Mouse (Mus musculus): ENCODE results near the gene Acr. TPM values are rescaled to one million over a fixed set of nuclear protein-coding genes. Genes with fewer than 3 reads are reported as not detected.

Acr gene
- polyA plus RNA-seq, 1 experiment from 2014 or later, result 0.08 TPM

DNA sequence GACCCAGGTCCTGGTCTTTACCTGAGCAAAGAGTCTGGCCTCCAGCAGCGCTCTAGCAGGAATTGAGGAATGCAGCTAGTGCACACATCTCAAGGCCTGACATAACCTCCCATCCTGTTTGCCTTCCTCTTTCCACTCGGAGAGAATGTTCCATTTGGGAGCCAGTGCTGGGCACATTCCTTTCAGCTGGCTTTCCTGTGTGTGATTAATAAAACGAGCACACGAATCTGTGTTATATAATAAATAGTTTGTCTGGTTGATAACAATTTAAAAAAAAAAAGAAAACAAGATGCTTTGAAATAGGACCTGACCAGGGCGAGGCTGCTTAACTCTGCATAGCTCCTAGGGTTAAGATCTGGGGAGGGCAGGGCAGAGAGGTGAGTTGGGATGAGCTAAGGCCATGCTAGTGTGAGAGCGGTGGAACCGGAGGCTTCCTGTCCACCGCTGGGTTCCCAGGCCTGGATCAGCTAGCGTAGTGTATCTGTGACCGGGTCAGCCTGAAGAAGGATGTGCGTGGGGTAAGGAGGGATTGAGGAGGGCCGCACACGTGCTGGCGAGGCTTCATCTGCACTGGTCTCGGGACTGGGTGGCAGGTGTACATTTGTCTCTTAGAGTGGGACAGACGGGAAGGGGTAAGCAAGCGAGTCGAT is 39.8 kb upstream of the Acr start:
- H3K4me1 ChIP-seq (replicated peaks), result peaks cover 10% of the 10 kb centered on the region
- H3K36me3 ChIP-seq, result no peaks in the 10 kb centered on the region
- ATAC-seq (replicated peaks; ENCODE audit: insufficient number of reproducible peaks, insufficient read depth, low FRiP score, low read depth), result no peak
- WGBS, result 77% methylated on average over 18 of the region's 18 CpGs
- H3K9ac ChIP-seq, result no peak overlapping the region
- H3K27ac ChIP-seq, result no peak overlapping the region
- H3K27me3 ChIP-seq, result peaks cover 49% of the 10 kb centered on the region
- no peak overlapping the region for H3K4me3 ChIP-seq
- H3K4me2 ChIP-seq, result no peak overlapping the region
- H3K9me3 ChIP-seq (replicated peaks), result no peaks in the 10 kb centered on the region

DNA sequence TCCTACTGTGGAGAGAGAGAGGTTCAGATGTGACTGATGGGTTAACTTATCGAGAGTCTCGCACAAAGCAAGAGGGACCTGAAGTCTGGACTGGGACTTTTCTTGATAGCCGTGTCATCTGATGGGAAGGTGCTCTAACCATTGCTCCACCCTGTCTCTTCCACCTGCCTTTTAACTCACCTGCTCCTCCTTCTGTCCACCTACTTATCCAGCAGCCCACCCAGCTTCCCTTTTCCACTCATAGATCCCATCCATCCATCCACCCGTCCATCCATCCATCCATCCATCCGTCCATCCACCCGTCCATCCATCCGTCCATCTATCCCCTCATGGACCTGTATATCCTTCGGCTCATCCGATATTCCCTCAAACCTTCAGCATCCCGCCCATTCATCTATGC is 39.2 kb upstream of the Acr start:
- no peaks in the 10 kb centered on the region for H3K9me3 ChIP-seq (replicated peaks)
- H3K4me2 ChIP-seq, result no peak overlapping the region
- peaks cover 7% of the 10 kb centered on the region; the same call in 1 of the 2 replicates for H3K4me1 ChIP-seq (replicated peaks)
- H3K27me3 ChIP-seq, result peaks cover 45% of the 10 kb centered on the region
- WGBS, result 89% methylated on average over 10 of the region's 10 CpGs
- H3K36me3 ChIP-seq, result no peaks in the 10 kb centered on the region
- no peak overlapping the region for H3K4me3 ChIP-seq
- no peak overlapping the region for H3K27ac ChIP-seq
- H3K9ac ChIP-seq, result no peak overlapping the region
- no peak for ATAC-seq (replicated peaks; ENCODE audit: insufficient number of reproducible peaks, insufficient read depth, low FRiP score, low read depth)

DNA sequence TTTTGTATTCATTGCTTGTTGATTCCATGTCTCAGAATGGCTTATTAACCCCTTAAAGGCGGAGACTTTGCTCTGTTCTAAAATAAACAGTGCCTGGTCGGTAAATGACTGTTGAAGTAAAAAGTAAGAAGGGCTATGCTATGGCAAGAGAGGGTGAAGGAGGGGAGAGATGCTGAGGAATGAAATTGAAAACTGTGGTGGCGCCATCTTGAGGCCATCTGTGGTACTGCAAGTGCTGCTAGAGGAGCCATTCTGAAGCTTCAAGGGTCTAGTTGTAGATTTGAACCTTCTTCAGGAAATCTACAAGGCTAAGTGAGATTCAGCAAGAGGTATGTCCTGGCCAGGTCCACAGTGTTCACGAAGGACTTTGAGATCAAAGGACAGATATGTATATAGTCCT is 37.8 kb upstream of the Acr start:
- Histone ChIP-seq H3K9me3 (replicated peaks) (no peaks in the 10 kb centered on the region), H3K4me3 (no peak overlapping the region), H3K27me3 (peaks cover 31% of the 10 kb centered on the region), H3K36me3 (no peaks in the 10 kb centered on the region), H3K27ac (no peak overlapping the region), H3K4me2 (no peak overlapping the region), H3K9ac (no peak overlapping the region), H3K4me1 (replicated peaks) (0 out of 2 replicates have a peak, but pooled peaks cover 2% of the 10 kb centered on the region)
- WGBS, result 11% methylated on average over 4 of the region's 4 CpGs
- no peak for ATAC-seq (replicated peaks; ENCODE audit: insufficient number of reproducible peaks, insufficient read depth, low FRiP score, low read depth)

DNA sequence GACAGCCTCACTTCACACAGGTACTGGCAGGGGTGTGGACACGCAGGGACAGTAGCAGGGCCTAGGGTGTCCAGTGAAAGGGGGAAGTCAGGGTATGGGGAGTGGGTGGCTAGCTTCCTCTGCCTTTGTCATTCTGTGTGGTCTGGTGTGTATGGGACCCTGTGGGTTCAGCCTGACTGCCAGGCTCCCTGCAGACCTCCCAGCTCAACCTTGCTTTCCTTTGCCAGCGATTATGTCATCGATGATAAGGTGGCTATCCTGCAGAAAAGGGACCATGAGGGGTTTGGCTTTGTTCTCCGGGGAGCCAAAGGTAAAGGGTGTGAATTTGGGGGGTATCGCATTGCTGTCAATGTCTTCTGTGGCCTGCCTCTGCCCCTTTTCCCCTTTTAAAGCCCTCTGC is 36.7 kb upstream of the Acr start:
- ATAC-seq (replicated peaks; ENCODE audit: insufficient number of reproducible peaks, insufficient read depth, low FRiP score, low read depth), result no peak
- no peak overlapping the region for H3K4me3 ChIP-seq
- no peaks in the 10 kb centered on the region for H3K9me3 ChIP-seq (replicated peaks)
- 0 out of 2 replicates have a peak, but pooled peaks cover 2% of the 10 kb centered on the region for H3K4me1 ChIP-seq (replicated peaks)
- no peaks in the 10 kb centered on the region for H3K36me3 ChIP-seq
- no peak overlapping the region for H3K4me2 ChIP-seq
- no peak overlapping the region for H3K27ac ChIP-seq
- H3K9ac ChIP-seq, result no peak overlapping the region
- WGBS, result 80% methylated on average over 5 of the region's 5 CpGs
- peaks cover 28% of the 10 kb centered on the region for H3K27me3 ChIP-seq

DNA sequence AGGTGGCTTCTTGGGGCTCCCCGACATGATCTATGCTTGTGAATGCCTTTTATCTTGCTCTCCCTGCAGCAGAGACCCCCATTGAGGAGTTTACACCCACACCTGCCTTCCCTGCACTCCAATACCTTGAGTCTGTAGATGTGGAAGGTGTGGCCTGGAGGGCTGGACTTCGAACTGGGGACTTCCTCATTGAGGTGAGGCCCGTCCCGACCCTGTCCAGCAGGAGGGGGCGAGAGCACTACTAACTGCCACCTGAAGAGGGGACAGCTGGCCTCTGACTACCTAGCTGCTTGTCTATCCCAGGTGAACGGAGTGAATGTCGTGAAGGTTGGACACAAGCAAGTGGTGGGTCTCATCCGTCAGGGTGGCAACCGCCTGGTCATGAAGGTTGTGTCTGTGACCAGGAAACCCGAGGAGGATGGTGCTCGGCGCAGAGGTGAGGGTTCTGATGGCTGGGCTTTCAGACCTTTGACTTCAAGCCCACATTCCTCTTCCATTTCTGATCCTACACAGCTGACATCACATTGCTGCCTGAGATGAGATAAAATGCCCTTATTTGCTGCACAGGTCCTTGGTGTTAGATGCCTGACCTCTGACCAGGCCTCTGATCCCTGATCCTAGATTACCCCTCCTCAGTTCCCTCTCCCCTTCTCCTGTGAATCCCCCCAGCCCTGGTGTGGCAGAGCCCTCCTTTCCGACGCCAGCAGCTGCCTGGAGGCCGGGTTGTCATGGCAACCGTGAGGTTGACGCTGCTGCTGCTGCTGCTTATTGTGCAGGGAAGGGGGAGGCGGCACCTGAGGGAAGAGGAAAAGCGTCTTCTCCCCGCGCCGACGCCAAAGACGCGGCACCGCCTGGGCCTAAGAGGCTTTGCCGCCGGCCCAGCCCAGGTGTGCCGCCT is 35.9 kb upstream of the Acr start:
- H3K36me3 ChIP-seq, result no peaks in the 10 kb centered on the region
- no peak overlapping the region for H3K4me3 ChIP-seq
- no peak overlapping the region for H3K27ac ChIP-seq
- no peak overlapping the region for H3K9ac ChIP-seq
- H3K4me1 ChIP-seq (replicated peaks), result 0 out of 2 replicates have a peak, but pooled peaks cover 2% of the 10 kb centered on the region
- H3K4me2 ChIP-seq, result no peak overlapping the region
- H3K27me3 ChIP-seq, result peaks cover 28% of the 10 kb centered on the region
- no peaks in the 10 kb centered on the region for H3K9me3 ChIP-seq (replicated peaks)
- 35% methylated on average over 29 of the region's 29 CpGs for WGBS
- ATAC-seq (replicated peaks; ENCODE audit: insufficient number of reproducible peaks, insufficient read depth, low FRiP score, low read depth), result no peak

DNA sequence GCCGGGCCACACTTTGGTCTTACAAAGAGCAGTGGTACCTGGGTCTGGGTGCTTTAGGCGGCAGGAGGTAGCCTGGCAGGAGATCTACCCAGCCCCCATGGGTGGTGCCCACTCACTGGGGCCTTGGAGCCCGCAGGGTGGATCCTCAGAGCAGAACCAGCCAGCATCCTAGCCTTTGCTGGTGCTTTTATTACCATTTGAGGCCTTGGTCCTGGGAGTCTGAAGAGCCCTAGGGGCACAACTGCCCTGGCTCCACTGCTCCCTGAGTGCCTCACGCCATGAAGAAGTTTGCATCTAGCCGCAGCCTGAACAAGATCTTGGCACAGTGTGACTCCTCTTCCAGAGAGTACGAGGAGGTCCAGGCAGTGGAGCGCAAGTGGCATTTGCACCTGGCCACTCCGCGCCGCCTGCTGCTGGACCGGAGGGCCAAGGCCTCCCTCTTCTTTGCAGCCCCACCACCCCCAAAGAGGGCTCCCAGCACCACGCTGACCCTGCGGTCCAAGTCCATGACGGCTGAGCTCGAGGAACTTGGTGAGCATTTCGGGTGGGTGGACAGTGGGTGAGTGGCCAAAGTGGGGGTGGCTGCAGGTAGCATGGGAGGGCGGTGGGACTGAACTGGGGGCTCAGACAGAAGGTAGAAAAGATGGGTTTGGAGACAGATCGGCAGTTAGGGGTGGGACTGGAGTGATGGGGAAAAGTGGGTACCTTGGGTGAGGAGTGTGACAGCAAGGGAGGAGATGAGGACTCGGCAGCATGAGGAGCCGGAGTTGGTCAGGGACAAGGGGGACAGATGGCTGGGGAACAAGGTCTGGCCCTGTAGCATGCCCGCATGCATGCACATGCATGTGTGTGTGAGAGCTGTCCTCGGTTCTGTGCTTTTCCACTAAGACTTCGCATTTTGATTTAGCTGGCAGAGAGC is 34.9 kb upstream of the Acr start:
- Histone ChIP-seq H3K4me2 (no peak overlapping the region), H3K9me3 (replicated peaks) (no peaks in the 10 kb centered on the region), H3K4me3 (no peak overlapping the region), H3K27me3 (peaks cover 28% of the 10 kb centered on the region), H3K36me3 (no peaks in the 10 kb centered on the region), H3K27ac (no peak overlapping the region), H3K4me1 (replicated peaks) (0 out of 2 replicates have a peak, but pooled peaks cover 2% of the 10 kb centered on the region), H3K9ac (no peak overlapping the region)
- ATAC-seq (replicated peaks; ENCODE audit: insufficient number of reproducible peaks, insufficient read depth, low FRiP score, low read depth), result no peak
- 77% methylated on average over 23 of the region's 23 CpGs for WGBS

DNA sequence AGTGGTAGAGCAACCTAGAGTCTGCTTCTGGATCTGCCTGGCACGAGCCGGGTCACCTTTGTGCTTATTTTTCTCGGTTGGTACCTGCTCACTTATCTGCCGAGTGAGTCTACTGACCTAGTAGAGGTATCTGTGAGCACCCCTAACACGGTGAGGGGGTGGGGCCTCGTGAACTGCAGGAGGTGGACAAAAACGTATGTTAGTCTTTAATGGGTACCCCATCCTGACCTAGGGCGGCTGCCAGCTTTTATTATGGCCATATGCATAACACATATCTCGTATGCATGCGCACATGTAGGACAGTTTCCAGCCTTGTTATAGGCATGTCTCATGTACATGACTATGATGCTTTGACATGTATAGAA is 34.3 kb upstream of the Acr start:
- ATAC-seq (replicated peaks; ENCODE audit: insufficient number of reproducible peaks, insufficient read depth, low FRiP score, low read depth), result no peak
- Histone ChIP-seq H3K36me3 (no peaks in the 10 kb centered on the region), H3K4me2 (no peak overlapping the region), H3K4me3 (no peak overlapping the region), H3K9me3 (replicated peaks) (no peaks in the 10 kb centered on the region), H3K27ac (no peak overlapping the region), H3K9ac (no peak overlapping the region), H3K27me3 (peaks cover 28% of the 10 kb centered on the region), H3K4me1 (replicated peaks) (0 out of 2 replicates have a peak, but pooled peaks cover 2% of the 10 kb centered on the region)
- WGBS, result 86% methylated on average over 10 of the region's 10 CpGs

DNA sequence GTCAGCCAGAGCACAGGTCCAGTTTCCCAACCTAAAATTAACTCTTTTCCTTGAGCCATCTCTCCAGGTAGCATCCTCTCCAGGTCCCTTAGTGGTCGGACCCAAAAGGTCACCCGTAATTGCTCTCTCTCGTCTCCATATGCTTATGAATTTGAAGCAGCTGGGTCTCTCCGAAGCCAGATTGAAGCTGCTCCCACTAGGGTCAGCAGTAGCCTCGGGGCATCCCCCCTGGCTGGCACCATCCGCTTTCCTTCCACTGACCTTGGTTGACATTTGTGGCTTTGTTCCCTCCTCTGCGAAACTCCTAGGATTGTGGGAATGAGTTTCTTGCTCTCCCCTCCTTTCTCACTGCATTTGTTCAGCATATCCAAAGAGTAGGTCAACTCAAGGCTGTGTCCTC is 24.0 kb upstream of the Acr start:
- no peak for ATAC-seq (replicated peaks; ENCODE audit: insufficient number of reproducible peaks, insufficient read depth, low FRiP score, low read depth)
- no peaks in the 10 kb centered on the region; the same call in 1 of the 2 replicates for H3K36me3 ChIP-seq
- H3K27me3 ChIP-seq, result peaks cover 17% of the 10 kb centered on the region
- no peaks in the 10 kb centered on the region for H3K9me3 ChIP-seq (replicated peaks)
- peaks cover 14% of the 10 kb centered on the region for H3K4me1 ChIP-seq (replicated peaks)
- H3K4me3 ChIP-seq, result no peak overlapping the region
- H3K4me2 ChIP-seq, result no peak overlapping the region
- H3K27ac ChIP-seq, result no peak overlapping the region
- H3K9ac ChIP-seq, result no peak overlapping the region
- 90% methylated on average over 7 of the region's 7 CpGs for WGBS

DNA sequence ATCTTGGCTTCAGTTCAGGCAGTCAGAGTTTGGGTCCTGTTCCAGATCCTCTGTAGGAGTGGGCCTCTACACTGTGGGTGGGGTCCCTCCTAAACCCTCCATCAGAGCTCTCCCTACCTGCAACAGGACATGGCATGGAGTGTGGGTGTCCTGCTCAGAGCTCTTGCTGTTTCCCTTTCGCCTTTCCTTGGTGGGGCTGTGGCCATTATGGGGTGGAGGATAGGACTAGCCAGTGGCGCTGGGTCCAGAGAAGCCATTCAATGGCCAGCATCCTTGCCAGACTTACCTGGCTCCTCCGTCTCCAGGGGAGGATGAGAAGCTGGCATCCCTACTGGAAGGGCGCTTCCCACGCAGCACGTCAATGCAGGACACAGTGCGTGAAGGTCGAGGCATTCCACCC is 20.8 kb upstream of the Acr start:
- 0 out of 2 replicates have a peak overlapping the region, but pooled peaks have one; percentile 34 for H3K9ac ChIP-seq
- ATAC-seq (replicated peaks; ENCODE audit: insufficient number of reproducible peaks, insufficient read depth, low FRiP score, low read depth), result no peak

DNA sequence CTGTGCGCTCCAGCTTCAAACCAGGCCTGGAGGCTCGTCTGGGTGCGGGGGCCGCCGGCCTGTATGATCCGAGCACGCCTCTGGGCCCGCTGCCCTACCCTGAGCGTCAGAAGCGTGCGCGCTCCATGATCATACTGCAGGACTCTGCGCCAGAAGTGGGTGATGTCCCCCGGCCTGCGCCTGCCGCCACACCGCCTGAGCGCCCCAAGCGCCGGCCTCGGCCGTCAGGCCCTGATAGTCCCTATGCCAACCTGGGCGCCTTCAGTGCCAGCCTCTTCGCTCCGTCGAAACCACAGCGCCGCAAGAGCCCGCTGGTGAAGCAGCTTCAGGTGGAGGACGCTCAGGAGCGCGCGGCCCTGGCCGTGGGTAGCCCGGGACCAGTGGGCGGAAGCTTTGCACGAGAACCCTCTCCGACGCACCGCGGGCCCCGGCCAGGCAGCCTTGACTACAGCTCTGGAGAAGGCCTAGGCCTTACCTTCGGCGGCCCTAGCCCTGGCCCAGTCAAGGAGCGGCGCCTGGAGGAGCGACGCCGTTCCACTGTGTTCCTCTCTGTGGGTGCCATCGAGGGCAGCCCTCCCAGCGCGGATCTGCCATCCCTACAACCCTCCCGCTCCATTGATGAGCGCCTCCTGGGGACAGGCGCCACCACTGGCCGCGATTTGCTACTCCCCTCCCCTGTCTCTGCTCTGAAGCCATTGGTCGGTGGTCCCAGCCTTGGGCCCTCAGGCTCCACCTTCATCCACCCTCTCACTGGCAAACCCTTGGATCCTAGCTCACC is 20.1 kb upstream of the Acr start:
- peak overlapping the region; percentile 34 for H3K9ac ChIP-seq
- peak overlapping the region; percentile 76 for H3K4me2 ChIP-seq
- peaks cover 23% of the 10 kb centered on the region for H3K27me3 ChIP-seq
- H3K27ac ChIP-seq, result no peak overlapping the region
- peak overlapping the region; percentile 46 for H3K4me3 ChIP-seq
- 24% methylated on average over 58 of the region's 58 CpGs for WGBS
- ATAC-seq (replicated peaks; ENCODE audit: insufficient number of reproducible peaks, insufficient read depth, low FRiP score, low read depth), result peak; percentile 37; the same call in 1 of the 2 replicates
- no peaks in the 10 kb centered on the region for H3K9me3 ChIP-seq (replicated peaks)
- H3K36me3 ChIP-seq, result no peaks in the 10 kb centered on the region
- peaks cover 14% of the 10 kb centered on the region for H3K4me1 ChIP-seq (replicated peaks)

More for the DNA sequence above, 20.8 kb upstream of the Acr start:
- H3K9me3 ChIP-seq (replicated peaks), result no peaks in the 10 kb centered on the region
- no peak overlapping the region for H3K27ac ChIP-seq
- no peaks in the 10 kb centered on the region for H3K36me3 ChIP-seq
- peak overlapping the region; percentile 46 for H3K4me3 ChIP-seq
- peaks cover 14% of the 10 kb centered on the region for H3K4me1 ChIP-seq (replicated peaks)
- peaks cover 23% of the 10 kb centered on the region for H3K27me3 ChIP-seq
- peak overlapping the region; percentile 76 for H3K4me2 ChIP-seq
- 36% methylated on average over 8 of the region's 8 CpGs for WGBS

Measured in heart, embryonic 15.5 days (tissue).